Mouse (Mus musculus) liver, embryonic 14.5 days (tissue): Measurements from ENCODE around the gene P2rx2.

ENCODE experiments used
- CTCF ChIP-seq: IDR thresholded peaks from 2 replicates; pipeline ENCODE4 v1.5.1; 2016; ENCODE audit warnings: antibody characterized with exemption, low read depth, control low read depth
- EP300 ChIP-seq: IDR thresholded peaks from 2 replicates; pipeline ENCODE4 v1.6.1; 2016; ENCODE audit warnings: antibody characterized with exemption, low read depth

DNA sequence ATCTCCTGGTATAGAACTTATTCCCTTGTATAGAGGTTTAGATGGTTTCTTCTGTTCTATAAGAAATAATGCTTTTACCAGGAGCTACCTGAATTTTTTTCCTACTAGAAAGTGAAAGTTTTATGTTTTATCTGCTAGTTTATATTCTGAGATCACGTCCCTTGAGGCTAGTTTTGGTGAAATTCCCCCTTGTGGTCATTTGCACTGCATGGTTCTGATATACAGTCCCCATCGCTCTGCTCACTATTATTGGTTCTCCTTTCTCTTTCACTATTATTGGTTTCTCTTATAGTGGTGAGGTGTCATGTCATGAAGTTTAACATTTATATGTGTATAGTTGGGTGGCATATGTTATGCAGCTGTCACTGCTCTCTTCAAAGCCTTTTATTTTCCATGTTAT, 42.4 kb downstream of the P2rx2 start:
- no peak for TF ChIP-seq CTCF
- TF ChIP-seq EP300: no peak
